Mouse (Mus musculus) liver, embryonic 11.5 days (tissue): ENCODE results near the gene Traf6. TPM values are rescaled to one million over a fixed set of nuclear protein-coding genes. Genes with fewer than 3 reads are reported as not detected.

Experiments used
- ATAC-seq: fragments of 200-750 bp; cut with Nextera tagmentation; replicated peaks from 2 replicates; pipeline ENCODE4 v1.8.0; 2017; ENCODE audit warnings: moderate number of reproducible peaks, mild to moderate bottlenecking, moderate TSS enrichment, moderate library complexity; ENCODE audit not compliant: low FRiP score
- DNase-seq: peaks from one replicate; pipeline ENCODE4 v3.0.0-alpha.2; 2017; ENCODE audit warnings: low spot score
- H3K27ac ChIP-seq: fragments of 300-500 bp; sonication (generic); 2 replicates; pipeline ENCODE4 v1.5.1; 2014; ENCODE audit warnings: mild to moderate bottlenecking, low read depth, low read length, control low read depth
- H3K27me3 ChIP-seq: fragments of 300-500 bp; sonication (generic); replicated peaks from 2 replicates; pipeline ENCODE4 v1.6.1; 2014; ENCODE audit warnings: low read length, mixed read lengths; ENCODE audit not compliant: control insufficient read depth, insufficient read depth
- H3K36me3 ChIP-seq: fragments of 300-500 bp; sonication (generic); 2 replicates; pipeline ENCODE4 v1.6.1; 2014; ENCODE audit warnings: mild to moderate bottlenecking, low read length, moderate library complexity, mixed read lengths; ENCODE audit not compliant: control insufficient read depth, insufficient read depth
- H3K4me1 ChIP-seq: fragments of 300-500 bp; sonication (generic); replicated peaks from 2 replicates; pipeline ENCODE4 v1.6.1; 2014; ENCODE audit warnings: low read length, mixed read lengths; ENCODE audit not compliant: control insufficient read depth, insufficient read depth
- H3K4me2 ChIP-seq: fragments of 300-500 bp; sonication (generic); 2 replicates; pipeline ENCODE4 v1.6.1; 2014; ENCODE audit warnings: mild to moderate bottlenecking, control low read depth, moderate library complexity
- H3K4me3 ChIP-seq: fragments of 300-500 bp; sonication (generic); 2 replicates; pipeline ENCODE4 v1.5.1; 2014; ENCODE audit warnings: low read depth, low read length, control low read depth
- H3K9ac ChIP-seq: fragments of 300-500 bp; sonication (generic); 2 replicates; pipeline ENCODE4 v1.6.1; 2014; ENCODE audit warnings: low read depth, low read length, control low read depth
- H3K9me3 ChIP-seq: fragments of 300-500 bp; sonication (generic); 2 replicates; pipeline ENCODE4 v1.6.1; 2016; ENCODE audit warnings: low read length, inconsistent platforms, mixed read lengths; ENCODE audit not compliant: control insufficient read depth
- WGBS: fragments of 180-500 bp; shearing (Covaris S2); extraction: QIAGEN DNeasy Blood & Tissue Kit; methylation state at CpG from one replicate; pipeline ENCODE4 v1.1.7; 2014; 5-methylcytosine and 5-hydroxymethylcytosine counted together
- polyA plus RNA-seq: library from polyadenylated mRNA; unstranded; fragments of >200 nt; fragmentation: Nextera tagmentation; extraction: Ambion mirVana; gene quantifications from 2 replicates; pipeline ENCODE4 v1.2.1, GENCODE M21; 2014

Traf6 gene
- polyA plus RNA-seq = 12.1 and 15.2 TPM in 2 replicates

- H3K9me3 ChIP-seq = no peaks in the 10 kb centered on the region
- peak within 1 kb of the TSS; percentile 87 for H3K9ac ChIP-seq
- H3K36me3 ChIP-seq = no peaks in the 10 kb centered on the region
- peaks cover 6% of the 10 kb centered on the region for H3K4me1 ChIP-seq
- ATAC-seq (peak; percentile 95), DNase-seq (peak; percentile 88)
- 0 out of 2 replicates have a peak, but pooled peaks cover 2% of the 10 kb centered on the region for H3K27me3 ChIP-seq
- H3K4me2 ChIP-seq = peak within 1 kb of the TSS; percentile 89
- under 1% methylated on average over 68 of the region's 68 CpGs for WGBS
- H3K27ac ChIP-seq = no peak within 1 kb of the TSS
- peak within 1 kb of the TSS; percentile 98 for H3K4me3 ChIP-seq
These were observed at the start of gene Traf6 for GRCm38 (mm10) chr2:101678236-101679021. Gene Traf6 (plus strand): TSS chr2:101678429.

DNA sequence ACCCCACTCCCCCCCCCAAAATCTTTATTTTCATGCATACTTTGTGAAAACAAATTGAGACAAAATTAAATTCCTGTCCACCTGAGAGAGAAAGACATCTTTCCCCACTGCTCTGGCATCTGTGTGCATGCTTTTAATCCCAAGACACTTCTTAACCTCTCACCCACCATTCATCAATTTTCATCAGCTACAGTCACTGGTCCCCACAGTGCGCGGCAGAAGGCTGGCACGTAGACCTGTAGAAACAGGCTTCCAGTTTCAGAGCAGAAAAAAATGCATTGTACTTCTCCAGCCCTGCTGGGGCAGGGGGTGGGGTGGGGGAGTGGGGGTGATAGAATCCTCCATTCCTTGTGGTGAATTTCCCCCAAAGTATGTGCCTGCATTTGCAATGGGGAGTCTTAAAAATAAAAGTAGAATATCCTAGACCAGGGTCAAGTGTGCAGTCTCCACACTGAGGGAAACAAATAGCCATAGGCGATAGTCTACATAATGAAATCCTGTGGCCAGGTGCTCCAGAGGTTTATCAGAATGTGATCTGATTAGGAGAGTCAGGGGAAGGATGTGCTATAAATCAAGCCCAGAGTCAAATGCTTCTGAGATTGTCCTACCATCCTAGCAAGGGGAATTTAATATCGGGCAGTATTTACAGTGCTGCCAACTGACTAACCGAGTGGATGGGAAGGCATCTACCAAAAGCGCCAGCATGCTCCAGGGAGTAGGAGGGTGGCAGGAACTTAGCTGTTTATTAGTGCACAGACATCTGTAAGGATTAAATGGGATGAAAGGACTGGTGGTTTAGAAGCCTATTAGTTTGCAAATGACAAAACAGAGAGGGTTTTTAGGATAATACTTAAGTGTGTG lies 39.0 kb upstream of the Traf6 start:
- no peak for ATAC-seq
- 70% methylated on average over 7 of the region's 7 CpGs for WGBS
- no peak for DNase-seq
- no peaks in the 10 kb centered on the region for H3K36me3 ChIP-seq
- H3K27me3 ChIP-seq = no peaks in the 10 kb centered on the region
- H3K4me3 ChIP-seq = no peak overlapping the region
- H3K9me3 ChIP-seq = no peaks in the 10 kb centered on the region
- H3K9ac ChIP-seq = no peak overlapping the region
- no peaks in the 10 kb centered on the region for H3K4me1 ChIP-seq
- H3K4me2 ChIP-seq = no peak overlapping the region
- no peak overlapping the region for H3K27ac ChIP-seq

DNA sequence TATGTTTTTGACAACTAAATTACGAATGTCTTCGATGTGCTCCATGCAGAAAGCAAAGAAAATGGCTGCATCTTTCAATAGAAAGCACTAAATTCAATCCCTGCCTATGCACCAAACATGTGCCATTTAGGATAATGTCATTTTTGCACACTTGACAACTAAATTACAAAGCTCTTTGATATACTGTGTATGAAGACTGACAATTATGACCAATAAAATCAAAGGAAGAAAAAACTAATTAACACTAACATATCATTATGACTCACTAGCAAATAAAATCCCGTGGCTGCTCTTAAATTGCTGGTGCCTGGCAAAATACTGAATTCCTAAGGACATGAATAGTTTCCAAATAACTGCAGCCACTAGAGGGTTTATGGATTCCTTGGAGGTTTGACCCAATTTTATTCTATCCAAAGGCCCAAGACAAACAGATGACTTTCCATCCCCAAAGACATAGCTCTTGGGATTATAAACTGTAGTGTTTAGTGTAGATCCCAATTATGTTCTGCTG lies 38.3 kb upstream of the Traf6 start:
- Histone ChIP-seq H3K36me3 (no peaks in the 10 kb centered on the region), H3K27ac (no peak overlapping the region), H3K27me3 (no peaks in the 10 kb centered on the region), H3K9me3 (no peaks in the 10 kb centered on the region), H3K4me1 (no peaks in the 10 kb centered on the region), H3K9ac (no peak overlapping the region), H3K4me3 (no peak overlapping the region), H3K4me2 (no peak overlapping the region)
- DNase-seq = no peak
- no peak for ATAC-seq
- 70% methylated on average over 3 of the region's 3 CpGs for WGBS

DNA sequence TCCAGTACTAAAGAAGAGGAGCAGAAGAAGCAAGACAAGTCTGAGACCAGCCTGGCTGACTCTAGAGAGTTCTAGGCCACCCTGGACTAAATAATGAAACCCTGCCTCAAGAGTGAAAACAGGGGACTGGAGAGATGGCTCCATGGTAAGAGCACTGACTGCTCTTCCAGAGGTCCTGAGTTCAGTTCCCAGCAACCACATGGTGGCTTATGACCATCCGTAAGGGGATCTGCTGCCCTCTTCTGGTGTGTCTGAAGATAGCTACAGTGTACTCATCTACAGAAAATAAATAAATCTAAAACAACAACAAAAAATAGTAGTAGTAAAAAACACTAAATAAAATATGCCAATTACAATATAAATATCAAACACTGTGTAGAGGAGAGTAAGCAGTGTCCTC lies 32.4 kb upstream of the Traf6 start:
- Histone ChIP-seq H3K36me3 (no peaks in the 10 kb centered on the region), H3K9me3 (no peaks in the 10 kb centered on the region), H3K27ac (no peak overlapping the region), H3K27me3 (no peaks in the 10 kb centered on the region), H3K4me1 (no peaks in the 10 kb centered on the region), H3K4me3 (no peak overlapping the region), H3K9ac (no peak overlapping the region), H3K4me2 (no peak overlapping the region)
- DNase-seq (no peak), ATAC-seq (no peak)
- 79% methylated on average over 1 of the region's 1 CpGs for WGBS

GRCm38 (mm10) chr2:101648361-101648760 lies 29.9 kb upstream of the Traf6 start:
- Histone ChIP-seq H3K36me3 (no peaks in the 10 kb centered on the region), H3K4me2 (no peak overlapping the region), H3K9ac (no peak overlapping the region), H3K4me3 (no peak overlapping the region), H3K4me1 (no peaks in the 10 kb centered on the region), H3K27ac (no peak overlapping the region), H3K9me3 (no peaks in the 10 kb centered on the region), H3K27me3 (peaks cover 3% of the 10 kb centered on the region; the same call in 1 of the 2 replicates)
- no peak for ATAC-seq
- WGBS = 90% methylated on average over 2 of the region's 2 CpGs
- no peak for DNase-seq

DNA sequence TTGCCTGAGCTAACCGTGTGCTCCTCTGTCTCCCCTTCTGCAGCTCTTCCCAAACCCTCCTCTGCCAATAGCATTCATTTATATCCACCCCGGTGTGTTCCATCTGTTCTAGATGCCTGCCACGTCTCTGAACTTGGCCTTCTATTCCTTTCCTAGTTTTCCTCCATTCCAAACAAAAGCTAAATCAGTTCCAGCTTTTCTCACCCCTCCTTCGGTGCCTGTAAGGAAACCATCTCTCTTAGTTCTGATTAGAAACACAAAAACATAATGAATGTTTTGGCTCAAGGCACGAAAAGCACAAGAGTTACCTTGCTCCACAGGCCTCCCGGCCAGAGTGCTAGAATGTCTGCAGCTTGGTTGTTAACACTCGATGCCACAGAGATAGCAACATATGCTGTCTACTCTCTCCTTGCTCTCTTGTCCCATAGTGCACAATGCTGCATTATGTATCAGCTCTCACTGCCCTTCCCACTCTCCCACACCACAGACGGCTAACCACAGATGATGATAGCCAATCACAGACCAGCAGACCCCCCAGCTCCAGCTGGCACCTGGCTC lies 29.0 kb upstream of the Traf6 start, which contains the start of the genes Rag1 and B230118H07Rik:
TSS of gene Rag1 (minus strand) at position 388 of the 558 bp plus-strand sequence.
TSS of gene B230118H07Rik (minus strand) at position 419 of the 558 bp plus-strand sequence.
- Histone ChIP-seq H3K9ac (no peak within 1 kb of the TSS), H3K36me3 (no peaks in the 10 kb centered on the region), H3K4me2 (no peak within 1 kb of the TSS), H3K4me3 (no peak within 1 kb of the TSS), H3K4me1 (no peaks in the 10 kb centered on the region), H3K9me3 (no peaks in the 10 kb centered on the region), H3K27ac (no peak within 1 kb of the TSS), H3K27me3 (peaks cover 3% of the 10 kb centered on the region; the same call in 1 of the 2 replicates)
- 43% methylated on average over 8 of the region's 8 CpGs for WGBS
- DNase-seq (no peak), ATAC-seq (no peak)

DNA sequence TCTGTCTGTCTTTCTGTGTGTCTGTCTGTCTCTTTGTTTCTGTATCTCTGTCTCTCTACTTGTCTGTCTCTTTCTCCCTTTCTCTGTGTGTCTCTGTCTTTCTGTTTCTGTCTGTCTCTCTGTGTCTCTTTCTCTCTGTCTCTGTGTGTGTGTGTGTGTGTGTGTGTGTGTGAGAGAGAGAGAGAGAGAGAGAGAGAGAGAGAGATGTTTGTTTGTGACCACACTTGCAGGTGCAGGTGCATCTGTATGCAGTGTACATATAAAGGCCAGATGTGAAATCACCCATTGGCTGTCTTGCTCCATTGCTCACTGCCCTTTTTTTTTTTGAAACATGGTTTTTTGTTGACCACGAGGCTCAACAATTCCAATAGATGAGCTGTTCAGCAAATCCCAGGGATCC lies 27.8 kb upstream of the Traf6 start:
- no peaks in the 10 kb centered on the region for H3K9me3 ChIP-seq
- H3K27ac ChIP-seq = no peak overlapping the region
- H3K4me1 ChIP-seq = no peaks in the 10 kb centered on the region
- no peak overlapping the region for H3K9ac ChIP-seq
- H3K36me3 ChIP-seq = no peaks in the 10 kb centered on the region
- no peak for ATAC-seq
- H3K27me3 ChIP-seq = peaks cover 3% of the 10 kb centered on the region; the same call in 1 of the 2 replicates
- no peak overlapping the region for H3K4me2 ChIP-seq
- WGBS = 67% methylated on average over 1 of the region's 1 CpGs
- H3K4me3 ChIP-seq = no peak overlapping the region
- DNase-seq = no peak

GRCm38 (mm10) chr2:101652204-101652920 lies 25.9 kb upstream of the Traf6 start:
- Histone ChIP-seq H3K36me3 (no peaks in the 10 kb centered on the region), H3K27me3 (peaks cover 3% of the 10 kb centered on the region; the same call in 1 of the 2 replicates), H3K4me3 (peak overlapping the region; percentile 22), H3K27ac (no peak overlapping the region), H3K9ac (no peak overlapping the region), H3K9me3 (no peaks in the 10 kb centered on the region), H3K4me1 (no peaks in the 10 kb centered on the region), H3K4me2 (peak overlapping the region; percentile 56)
- 43% methylated on average over 14 of the region's 14 CpGs for WGBS
- ATAC-seq = peak; percentile 60; the same call in 1 of the 2 replicates
- no peak for DNase-seq
